Mouse (Mus musculus) kidney, postnatal 10 days (tissue): Measurements from ENCODE around the gene Clpx.
"Not testable (repeated sequence)": the region's sequence is repeated elsewhere in the genome, so short reads cannot be mapped to it uniquely, and the experiment has no call there.

ENCODE experiments used
- DNase-seq: peaks from one replicate; pipeline ENCODE4 v3.0.0; 2021; ENCODE audit warnings: mixed read lengths

Clpx gene

DNA sequence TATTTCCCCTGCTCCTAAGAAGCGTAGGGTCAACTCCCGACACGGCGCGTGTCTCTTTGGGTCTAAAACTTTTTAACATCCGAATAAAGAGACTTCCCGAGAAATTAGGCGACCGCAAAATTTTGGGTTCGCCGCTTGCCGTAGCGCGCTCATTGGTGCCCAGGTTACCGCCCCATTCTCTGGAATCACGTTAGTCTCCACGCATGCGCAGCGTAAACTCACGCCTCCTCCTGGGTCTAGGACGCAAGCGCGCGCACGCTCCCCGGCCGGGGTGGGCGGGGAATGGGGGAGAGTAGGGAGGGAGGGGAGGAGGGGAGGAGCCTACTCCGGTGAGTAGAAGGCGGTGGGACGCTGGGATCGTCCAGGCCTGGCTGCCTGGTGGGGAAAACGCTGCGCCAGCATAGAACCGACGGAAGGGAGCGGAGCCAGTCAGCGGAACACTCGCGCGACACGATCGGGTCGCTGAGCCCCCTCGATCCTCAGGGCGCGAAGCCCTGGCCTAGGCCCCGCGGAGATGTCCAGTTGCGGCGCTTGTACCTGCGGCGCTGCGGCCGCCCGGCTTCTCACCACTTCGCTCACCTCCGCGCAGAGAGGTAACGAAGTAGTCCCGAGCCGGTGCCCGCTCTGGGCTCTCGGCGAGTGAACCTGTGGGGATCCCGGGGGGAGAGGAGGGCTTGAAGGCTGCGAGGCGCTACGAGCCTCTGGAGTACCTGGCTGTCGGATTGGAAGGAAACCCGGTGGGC, at the start of gene Clpx:
Gene Clpx (plus strand): TSS at position 288 of the 743 bp plus-strand sequence.
- peak; percentile 99 for DNase-seq

DNA sequence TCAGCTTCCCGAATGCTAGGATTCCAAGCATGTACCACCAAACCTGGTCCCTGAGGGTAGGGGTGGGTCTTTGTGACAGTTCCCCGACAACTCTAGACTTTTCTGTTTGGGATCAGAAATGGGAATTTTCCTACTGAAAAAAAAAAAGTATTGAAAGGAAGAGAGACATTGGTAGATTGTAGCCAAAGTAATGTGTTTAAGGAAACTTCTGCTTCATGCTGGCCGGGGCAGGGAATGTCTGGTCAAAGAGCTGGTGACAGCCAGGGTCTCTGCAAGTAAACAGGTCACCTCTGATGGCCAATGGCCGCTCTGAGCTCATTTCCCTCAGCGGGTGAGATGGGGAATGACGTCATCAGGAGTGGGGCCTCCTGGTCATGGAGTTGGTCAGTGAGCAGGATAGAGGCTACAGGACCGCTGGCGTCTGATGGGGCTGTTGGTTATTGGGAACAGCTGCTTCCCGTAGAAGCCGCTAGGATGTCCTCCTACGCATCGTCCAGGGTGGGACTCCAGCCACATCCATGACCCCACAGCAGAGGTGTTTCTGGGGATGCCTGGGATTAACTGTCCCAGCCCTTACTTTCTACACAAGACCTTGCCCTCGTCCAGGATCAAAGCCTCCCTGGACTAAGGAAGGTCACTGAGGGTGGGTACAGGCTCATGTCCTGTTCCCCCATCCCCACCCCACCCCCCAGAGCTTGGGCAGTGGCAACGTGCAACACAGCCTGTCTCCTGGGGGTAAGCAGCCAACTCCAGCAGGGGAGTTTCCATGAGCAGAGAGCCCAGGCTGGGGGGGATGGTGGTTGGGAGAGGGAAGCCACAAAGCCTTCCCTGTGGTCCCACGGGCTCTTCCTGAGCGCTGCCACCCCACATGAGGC, 46.3 kb upstream of the Clpx start:
- no peak for DNase-seq

DNA sequence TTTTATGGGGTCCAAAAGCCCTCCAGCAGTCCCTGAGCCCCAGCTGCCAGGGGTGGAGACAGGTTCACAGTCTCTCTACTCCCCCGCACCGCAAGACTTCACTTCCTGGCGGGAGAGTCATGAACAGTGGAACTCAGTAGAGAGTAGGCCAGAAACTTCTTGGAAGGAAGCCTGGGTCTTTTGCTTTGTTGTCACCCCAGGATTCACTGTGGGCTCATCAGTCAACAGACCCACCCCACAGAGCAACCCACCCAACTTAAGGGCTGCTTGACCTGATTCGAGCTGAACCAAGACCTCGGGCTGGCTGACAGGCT, 45.7 kb upstream of the Clpx start:
- no peak for DNase-seq

DNA sequence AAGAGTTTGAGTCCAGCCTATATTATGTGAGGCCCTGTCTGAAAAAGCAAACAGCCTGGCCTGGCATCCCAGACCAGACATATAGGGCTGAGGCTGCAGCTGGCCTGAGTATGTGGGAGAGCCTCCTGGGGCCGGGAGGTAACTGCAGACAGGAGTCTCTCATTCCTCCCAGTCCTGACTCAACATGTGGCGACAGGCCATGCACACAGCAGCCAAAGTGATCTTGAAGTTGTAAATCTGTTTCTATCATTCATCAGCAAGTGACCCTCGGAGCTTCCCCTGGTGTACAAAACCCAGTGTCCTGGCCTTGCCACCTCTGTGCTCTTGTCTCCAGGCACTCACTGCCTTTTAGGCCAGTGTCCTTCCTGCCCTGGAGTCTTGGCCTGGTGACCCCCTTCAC, 42.0 kb upstream of the Clpx start:
- DNase-seq = no peak

DNA sequence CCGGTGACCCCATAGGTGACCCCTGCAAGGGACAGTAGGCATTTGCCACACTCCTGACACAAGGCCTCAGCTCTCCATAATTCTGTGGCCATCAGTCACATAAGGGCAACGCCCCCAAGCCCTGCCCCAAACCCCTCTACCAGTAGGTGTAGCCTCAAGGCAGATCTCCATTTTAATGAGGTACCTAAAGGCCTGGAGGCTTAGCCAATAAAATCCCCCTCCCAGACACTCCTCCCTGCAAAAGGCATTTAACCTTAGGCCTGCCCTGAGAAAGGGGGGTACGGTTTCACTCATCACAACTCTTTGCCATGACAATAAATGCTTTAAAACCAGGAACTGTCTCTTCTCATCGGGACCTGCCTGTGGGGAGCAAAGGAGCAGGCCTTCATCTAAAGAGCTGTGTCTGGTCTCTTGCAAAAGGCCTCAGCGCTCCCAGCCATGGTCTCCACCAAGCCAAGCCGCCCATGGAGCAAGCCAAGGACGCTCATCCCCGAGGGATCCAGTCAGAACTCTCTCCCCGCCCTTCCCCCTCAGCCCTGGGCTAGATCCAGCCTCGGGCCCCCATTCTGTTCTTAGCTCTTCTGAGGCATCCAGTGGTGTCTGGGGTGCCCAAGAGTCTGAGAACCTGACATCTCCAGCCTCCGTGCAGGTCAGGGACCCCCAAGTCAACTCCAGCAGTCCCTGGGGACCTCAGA, 38.0 kb upstream of the Clpx start:
- no peak for DNase-seq

DNA sequence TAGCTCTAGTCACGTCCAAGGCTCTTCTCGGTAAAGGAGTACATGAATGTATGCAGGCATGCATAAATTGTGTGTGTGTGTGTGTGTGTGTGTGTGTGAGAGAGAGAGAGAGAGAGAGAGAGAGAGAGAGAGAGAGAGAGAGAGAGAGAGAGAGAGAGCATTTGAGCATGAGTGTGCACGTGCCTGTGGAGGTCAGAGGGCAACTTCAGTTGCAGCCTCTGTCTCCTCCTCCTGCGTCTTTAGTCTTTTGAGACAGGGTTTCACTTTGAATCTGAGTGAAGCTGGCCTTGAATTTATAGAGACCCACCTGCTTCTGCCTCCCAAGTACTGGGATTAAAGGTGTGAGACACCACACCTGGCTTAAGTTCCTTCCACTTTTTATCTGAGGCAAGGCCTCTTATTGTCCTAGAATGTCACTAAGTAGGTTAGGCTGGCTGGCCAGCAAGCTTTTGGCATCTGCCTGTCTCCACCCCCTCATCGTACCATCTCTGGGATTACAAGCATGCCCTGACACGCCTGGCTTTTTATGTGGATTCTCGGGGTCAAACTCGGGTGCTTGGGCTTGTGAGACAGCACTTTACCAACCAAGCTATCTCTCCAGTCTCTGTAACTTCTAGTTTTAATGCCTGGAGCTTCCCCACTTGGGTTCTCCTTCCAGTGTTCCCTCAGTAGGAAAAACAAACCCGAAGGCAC, 36.7 kb upstream of the Clpx start:
- no peak for DNase-seq

DNA sequence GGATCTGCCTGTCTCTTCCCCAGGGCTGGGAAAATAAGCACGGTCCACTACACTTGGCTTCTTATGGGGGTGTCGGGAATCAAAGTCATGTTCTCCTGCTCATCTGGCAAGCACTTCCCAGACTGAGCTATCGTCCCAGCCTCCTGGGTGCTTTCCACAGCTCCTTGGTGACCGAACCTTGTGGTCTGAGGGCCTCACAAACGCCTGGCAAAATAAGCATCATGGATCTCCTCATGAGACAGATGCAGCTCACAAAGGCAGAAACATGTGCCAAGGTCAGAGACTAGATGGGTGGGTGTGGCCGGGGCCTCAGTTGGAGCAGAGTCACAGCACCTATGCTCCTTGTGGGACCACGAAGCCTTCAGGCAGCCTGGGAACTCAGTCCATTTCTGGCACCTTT, 34.7 kb upstream of the Clpx start:
- DNase-seq = no peak

DNA sequence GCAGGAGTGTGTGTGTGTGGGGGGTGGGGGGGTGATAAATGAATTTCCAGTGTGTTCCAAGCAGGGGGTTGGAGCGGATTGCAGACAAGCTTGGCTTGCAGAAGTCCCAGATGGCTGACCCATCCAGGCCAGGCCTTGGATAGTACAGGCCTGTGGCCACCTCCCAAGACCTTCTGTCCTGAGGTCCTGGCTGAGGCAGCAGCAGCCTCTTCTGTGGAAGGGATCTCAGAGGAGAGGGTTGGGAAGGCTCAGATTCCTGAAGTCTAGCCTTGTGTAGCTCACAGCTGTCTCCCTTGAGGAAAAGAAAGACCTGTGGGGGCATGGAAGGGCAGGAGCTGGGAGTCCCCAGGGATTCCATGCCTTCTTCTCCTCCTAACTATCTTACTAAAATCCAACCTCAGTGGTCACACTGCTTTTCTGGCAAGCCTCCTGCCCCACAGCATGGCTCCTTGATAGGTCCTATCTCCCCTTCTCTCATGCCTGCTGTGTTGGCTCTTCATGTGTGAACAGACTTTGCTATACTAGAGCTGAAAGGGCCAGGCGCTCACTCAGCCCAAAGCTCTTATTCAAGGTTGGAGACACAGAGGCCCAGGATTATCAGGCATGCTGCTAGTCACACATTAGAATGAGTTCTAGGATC, 32.3 kb upstream of the Clpx start:
- DNase-seq = peak; percentile 44

DNA sequence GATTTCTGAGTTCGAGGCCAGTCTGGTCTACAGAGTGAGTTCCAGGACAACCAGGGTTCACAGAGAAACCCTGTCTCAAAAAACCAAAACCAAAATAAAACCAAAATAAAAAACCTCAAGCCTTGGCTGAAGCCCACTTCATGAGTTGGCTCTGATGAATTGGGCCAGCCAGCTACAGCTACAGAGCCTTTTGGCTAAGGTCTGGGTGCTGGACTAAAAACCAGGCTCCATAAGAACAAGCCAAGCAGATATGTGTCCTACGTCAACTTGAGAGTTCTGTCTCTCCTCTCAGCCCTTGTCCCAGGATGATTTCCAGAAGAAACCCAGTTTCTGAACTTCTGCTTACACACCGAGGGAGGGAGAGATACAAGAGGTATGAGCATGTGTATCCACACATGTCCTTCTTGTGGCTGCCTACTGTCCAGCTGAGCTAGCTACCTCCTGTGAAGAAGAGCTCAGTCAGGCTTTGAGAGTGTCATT, 31.4 kb upstream of the Clpx start:
- no peak for DNase-seq

DNA sequence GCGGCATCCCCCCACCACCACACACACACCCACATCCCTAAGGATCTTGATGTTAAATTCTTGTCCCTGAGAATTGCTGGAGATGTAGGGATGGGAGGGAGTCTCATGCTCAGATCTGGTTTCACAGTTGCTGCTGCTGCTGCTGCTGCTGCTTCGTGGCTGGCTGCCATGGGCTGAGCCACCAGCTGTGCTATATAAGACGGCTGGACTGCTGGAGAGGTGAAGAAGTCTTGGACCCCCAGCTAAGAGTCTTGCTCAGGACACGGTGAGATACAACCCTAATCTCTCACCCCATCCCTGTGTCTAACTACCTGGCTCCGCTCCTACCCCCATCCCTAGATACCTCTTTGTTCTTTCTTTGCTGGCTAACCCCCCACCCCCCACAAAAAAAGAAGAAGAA, 29.1 kb upstream of the Clpx start, which contains the start of gene Cilp:
Gene Cilp (plus strand): TSS at position 222 of the 400 bp plus-strand sequence.
- DNase-seq = peak; percentile 80

DNA sequence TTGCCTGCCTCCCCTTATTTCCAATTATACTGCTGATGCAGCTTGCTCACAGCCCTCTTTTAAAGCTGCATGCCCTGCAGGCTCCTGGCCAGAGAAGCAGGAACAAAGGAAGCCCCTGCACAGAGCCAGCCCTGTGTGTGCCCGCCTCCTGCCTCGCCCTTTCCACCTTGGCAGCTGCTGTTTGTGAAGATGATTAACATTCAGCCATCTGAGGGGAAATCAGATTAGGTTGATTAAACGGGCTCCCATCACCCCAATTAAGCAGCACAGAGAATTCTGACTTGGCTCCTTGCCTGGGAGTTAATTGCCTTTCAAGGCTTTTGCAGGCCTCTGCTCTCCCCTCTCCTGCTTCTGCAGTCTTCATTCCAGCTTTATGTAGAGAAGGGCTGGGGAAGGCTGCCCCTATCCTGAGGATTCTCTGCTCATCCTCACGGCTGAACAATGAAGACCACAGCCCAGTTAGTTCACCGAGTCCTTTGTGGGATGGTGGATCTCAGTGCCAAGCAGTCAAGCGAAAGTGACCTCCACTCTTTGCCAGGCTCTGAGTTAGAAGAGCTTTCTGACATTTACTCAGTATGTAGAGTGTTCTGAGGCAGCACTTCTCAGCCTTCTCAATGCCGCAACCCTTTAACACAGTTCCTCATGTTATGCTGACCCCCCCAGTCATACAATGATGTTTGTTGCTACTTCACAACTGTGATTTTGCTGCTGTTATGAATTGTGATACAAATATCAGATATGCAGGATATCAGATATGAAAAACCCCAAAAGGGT, 26.1 kb upstream of the Clpx start:
- peak; percentile 72 for DNase-seq

DNA sequence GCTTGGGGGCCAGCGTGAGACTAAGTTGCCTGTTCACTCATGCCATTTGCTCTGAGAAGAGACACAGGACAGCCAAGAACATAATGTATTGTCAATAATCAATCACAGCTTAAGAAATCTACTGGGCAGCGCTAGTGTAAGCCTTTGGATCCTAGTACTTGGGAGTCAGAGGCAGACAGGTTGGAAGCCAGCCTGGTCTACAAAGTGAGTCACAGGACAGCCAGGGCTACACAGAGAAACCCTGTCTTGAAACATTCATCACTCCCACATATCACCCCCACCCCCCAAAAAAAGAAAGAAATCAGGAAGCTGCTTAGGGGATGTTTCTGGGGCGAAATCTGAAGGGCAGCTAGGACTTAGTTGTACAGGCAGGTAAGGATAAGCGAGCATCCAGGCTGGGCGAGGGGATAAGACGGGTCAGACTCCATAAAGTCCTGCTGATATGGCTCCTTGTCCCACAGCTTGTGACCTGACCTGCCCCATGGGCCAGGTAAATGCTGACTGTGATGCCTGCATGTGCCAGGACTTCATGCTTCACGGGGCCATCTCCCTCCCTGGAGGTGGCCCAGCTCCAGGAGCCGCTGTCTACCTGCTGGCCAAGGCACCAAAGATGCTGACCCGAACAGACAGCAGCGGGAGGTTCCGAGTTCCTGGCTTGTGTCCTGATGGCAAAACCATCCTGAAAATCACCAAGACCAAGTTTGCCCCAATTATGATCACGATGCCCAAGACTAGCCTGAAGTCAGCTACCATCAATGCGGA, 20.8 kb upstream of the Clpx start:
- DNase-seq = no peak

DNA sequence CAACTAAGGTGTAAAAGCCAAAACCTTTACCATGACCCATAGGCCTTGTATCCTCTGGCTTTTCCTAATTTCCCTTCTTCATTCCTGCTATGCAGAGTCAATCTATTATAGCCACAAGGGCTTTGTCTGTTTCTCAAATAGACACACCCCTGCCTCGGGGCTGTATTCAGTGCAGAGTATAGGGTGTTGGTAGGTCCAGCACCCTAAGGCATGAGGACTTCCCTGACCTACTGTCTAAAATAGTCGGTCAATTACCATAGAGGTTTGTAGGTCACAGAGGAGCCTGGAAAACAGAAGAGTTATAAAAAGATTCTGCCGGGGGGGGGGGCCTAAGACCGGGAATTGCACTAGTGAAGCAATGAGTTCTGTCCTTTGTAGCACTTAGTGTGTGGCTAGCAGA, 20.2 kb upstream of the Clpx start:
- DNase-seq = no peak

DNA sequence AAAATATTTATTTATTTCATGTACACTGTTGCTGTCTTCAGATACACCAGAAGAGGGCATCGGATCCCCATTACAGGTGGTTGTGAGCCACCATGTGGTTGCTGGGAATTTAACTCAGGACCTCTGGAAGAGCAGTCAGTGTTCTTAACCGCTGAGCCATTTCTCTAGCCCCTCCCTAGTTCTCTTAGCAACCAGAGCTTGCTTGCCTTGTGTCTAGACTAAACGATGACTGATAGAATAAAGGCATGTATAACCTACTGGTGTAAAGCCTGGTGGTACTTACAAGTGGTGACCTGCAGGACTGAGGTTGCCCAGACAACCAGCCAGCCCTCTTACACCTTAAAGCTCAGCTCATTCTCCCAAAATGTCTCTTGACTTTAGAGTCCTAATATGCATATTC, 19.2 kb upstream of the Clpx start:
- not testable (repeated sequence) for DNase-seq

DNA sequence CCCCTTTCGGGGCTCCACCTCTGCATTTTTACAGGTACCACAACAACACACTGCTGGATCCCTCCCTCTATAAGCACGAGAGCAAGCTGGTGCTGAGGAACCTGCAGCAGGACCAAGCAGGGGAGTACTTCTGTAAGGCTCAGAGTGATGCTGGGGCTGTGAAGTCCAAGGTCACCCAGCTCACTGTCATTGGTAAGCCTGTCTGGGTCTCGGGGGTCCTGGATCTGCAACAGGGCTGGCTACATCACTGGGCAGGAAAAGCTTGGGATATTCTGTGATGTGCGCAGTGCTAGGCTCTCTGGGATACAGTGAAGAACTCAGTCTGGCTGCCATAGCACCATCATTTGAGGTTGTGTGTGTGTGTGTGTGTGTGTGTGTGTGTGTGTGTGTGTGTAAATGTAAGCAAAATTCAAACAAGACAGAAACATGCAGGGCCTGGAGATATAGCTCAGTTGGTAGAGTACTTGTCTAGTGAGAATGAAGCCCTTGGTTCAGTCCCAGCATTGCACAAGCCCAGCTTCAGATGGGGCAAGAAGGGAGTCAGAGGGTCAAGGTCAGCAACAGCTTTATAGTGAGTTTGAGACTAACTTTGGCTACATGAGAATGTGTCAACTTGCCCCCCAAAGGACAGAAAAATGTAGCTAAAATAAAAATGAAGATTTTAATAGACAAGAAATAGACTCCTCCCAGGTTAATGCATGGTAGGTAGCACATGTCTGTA, 18.1 kb upstream of the Clpx start:
- DNase-seq = no peak

DNA sequence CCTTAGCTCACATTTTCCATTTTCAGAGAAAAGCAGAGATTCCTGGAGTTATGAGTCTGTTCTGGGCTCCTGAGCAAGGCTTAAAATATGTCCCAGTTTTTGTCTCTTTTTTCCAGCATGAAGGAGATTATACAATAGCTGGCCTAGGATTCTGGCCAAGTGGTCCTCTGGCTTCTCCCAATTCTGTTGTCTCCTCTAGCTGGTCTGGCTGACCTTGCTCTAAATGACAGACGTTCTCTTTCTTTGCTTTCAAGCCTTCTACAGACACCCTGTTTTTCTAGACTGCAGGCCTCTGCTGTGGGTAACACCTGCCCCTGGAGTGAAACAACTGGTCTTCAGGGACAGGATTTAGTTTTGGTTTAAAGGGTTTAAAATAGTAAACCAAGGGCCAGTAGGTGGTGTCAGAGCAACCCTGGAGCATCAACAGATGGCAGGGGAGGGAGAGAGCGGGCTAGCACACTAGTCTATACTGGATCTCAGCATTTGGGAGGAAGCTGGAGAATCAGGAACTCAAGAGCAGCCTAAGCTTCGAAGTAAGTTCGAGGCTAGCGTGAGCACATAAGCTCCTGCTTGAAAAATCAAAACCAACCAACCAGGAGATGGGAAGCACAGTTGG, 12.4 kb upstream of the Clpx start:
- peak; percentile 26 for DNase-seq

DNA sequence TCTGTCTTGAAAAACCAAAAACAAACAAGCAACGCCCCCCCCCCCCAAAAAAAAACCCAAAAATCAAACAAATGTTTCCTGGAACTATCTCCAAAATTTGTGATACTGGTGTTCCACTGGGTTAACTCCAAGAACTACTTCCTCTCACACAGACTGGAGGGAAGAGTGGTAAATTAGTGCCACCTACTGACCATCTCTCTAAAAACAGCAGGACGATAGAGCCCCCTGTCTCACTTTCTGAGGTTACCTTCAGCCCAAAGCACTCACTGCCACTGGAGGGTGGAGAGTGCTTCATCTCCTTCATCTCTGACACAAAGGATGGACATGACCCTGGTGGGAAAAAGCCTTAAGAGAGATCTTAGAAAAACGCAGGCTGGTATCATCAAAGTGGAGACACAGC, 10.8 kb upstream of the Clpx start:
- peak; percentile 55 for DNase-seq

DNA sequence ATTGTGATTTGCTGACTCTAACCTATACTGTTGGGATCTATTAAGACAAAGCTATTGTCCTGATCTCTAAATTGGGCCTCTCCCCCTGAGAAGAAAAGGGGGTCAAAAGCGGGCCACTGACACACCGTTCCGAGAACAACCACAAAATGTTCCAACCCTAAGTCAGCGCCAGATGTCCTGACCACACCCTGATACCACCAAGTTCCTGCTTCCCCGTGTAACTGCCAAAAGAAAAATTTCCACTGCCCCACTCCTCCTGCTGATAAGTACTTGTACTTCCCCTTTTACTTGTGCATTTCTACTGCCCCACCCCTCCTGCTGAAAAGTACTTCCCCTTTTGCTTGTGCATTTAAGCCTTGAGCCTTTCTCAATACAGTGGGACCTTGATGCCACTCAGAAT, 5.8 kb upstream of the Clpx start:
- DNase-seq = not testable (repeated sequence)

DNA sequence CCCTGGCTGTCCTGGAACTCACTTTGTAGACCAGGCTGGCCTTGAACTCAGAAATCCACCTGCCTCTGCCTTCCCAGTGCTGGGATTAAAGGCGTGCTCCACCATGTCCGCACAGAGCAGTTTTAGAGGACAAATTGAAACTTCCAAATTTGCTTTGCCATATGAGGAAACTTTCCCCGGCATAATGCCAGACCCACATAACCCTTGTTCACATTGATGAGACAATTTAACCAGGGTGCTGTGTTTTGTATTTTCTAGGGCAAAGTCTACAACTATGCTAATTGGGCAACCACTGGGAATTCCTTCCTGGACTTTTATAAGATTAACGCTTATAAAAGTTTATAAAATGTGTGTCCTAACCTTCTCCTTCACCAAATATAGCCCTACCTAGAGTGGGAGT, 4.1 kb upstream of the Clpx start:
- DNase-seq = peak; percentile 69

DNA sequence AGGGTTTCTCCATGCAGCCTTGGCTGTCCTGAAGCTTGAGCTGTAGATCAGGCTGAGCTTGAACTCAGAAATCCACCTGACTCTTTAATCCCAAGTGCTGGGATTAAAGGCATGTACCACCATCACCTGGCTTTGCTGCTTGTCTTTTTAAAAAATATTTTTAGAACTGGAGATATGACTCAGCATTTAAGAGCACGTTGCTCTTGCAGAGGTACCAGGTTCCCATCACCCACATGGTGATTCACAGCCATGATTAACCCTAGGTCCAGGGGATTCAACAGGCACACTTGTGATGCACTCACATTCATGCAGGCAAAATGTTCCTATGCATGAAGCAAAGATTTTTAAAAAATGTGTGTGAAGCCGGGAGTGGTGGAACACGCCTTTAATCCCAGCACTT, 1.6 kb upstream of the Clpx start:
- no peak for DNase-seq
